Mouse (Mus musculus): ENCODE measurements around the gene Dedd2.

The Dedd2 gene

DNA sequence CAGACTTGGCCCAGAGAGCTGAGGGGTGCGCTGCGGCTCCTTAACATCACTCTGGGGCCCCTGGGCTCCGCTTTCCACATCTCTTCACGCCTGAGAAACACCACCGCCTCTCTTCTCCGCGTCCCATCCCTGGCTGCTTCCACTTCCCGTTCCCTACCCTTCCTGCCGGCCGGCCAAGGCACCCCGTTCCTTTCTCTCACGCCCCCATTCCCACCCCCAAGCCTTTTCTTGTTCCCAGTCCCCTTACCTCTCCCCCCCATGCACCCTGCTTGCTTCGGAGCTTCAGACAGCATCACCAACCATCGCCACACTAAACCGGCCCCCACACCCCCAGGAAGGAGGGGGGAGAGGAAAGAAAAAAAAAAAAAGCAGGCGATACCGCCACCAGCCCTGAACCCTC, 42.1 kb downstream of the Dedd2 start:
- no peak for DNase-seq

DNA sequence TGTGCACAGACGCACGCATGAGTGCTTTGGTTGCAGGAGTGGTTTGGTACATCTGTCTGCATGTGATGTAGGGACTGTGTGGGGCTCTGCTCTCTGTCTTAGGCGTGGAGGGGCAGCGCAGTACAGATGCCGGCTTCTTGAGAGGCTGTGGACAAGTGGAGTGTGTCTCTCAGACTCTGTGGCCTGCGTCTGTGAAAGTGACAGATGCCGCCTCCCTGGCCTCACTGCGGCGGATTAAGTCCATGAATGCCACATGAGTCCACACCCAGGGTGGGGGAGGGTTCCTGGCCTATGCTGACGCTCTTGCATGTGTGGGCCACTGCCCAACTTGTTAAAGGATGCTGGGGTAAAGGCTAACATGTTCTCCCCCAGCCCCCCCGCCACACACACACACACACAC, 46.1 kb downstream of the Dedd2 start:
- no peak for DNase-seq

DNA sequence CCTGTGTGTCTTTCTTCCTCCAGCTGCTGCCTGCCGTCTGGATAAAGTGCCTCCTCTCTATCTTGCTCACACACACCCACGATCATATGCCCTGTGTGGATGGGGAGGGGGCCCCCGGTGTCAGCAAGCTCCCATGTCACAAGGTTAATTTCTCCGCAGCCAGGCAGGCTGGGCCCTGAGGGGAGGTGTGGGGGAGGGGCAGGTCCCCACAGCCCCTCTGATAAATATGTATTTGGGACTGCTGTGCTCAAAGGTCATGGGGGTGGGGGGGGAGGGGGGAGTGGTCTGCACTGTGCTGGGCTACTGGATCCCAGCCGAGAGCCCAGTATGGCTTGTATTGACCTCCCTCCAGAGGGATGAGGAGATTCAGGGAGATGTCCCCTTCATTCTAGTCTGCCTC, 47.7 kb downstream of the Dedd2 start:
- no peak for DNase-seq

DNA sequence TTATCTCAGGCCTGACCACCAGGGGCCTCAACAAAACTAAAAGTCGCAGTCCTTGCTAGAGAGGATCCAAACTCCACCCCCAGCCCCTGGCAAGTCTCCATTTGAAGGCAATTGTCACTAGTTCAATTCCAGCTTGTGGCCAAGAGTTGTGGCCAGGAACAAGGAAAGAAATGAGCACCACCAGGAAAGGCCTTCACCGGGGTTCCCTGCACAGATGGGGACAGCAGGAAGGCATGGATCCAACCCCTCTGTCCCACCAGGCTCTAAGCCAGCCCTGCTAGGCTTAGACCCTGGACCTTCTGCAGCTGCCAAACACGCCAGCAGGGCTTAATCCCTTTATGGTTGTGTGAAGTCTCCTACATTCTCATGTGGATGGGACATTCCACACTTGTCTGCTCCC, 49.8 kb downstream of the Dedd2 start:
- no peak for DNase-seq

DNA sequence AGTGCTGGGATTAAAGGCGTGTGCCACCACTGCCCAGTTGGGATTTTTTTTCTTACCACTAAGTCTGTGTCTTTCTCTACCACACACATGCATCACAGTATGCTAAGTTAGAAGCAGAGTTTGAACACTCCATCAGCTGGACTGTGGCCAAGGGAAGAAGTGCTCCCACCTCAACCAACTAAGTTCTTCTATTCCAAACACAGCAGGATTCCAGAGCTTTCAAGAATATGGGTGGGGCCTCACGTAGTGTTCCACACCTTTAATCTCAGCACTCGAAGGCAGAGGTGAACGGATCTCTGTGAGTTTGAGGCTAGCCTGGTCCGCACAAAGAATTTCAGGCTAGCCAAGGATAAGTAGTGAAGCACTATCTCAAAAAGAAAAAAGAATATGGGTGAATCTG, 54.3 kb downstream of the Dedd2 start:
- no peak for DNase-seq

DNA sequence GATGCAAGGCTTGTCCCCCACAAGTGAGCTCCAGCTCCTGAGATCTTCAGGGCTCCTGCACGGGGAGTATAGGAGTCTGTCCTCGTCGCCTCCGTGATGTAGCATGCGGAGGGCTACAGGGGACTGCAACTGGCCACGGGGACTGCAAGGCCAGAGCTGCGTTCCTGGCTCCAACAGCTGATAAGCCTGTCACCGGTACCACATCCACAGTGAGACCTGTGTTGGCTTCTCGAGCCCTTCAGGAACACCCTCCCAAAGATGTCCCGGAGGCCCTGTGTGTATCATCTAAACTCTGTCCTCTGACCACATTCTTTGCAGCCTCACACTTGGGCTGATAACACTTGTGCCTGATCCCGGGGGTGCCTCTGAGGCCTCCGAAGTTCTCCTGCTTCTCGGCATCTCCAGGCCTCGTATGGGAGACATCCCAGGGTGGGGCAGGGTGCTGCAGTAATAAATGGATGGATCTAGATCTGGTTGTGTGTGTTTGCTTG, 64.2 kb downstream of the Dedd2 start:
- DNase-seq = no peak

DNA sequence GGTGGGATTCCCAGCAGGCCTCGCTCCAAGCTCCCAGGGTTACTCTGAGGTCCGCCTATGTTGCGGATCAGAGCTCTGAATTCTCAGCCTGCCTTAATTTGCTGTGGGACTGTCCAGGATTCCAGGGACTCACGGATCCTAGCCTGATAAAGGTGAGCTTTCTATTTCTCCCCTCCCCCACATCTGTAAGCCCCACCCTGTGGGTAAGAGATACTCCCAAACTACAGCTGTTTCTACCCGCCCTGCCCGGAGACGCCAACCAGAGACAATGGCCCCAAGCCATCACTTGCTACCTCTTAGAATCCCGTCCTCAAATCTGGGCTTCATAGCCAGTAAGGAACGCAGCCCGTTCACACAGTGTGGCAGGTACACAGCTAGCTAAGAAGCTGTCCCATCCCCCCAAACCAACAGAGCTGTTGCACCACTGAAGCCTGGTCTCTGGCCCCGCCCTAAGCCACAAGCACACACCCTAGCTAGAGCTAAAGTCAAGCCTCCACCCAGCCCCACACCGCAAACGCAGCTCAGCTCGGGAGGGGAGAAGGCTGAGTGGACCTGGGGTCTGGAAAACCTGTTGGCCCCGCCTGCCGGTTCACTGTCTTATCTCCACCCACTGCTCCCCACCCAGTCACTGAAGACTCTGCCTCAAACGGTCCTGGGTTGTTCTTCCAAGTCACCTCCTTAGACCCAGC, 64.8 kb downstream of the Dedd2 start:
- DNase-seq = no peak

DNA sequence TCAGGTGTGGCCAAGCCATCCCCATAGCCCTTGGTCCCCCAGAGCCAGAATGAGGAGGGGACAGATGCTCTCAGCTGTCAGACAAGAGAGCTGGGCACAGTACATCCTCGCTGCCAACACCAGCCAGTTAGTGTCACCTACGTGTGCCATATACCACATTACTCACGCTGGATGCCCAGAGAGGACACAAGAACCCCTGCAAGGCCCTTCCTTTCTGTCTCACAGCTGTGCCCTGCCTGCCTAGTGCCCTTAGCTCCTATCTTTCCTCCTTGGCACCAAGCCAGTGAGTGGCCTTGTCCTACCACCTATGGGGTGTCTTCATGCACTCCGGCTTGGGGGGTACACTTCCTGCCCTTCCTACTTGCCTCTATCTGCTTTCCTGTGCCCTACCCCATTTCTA, 65.8 kb downstream of the Dedd2 start:
- no peak for DNase-seq

DNA sequence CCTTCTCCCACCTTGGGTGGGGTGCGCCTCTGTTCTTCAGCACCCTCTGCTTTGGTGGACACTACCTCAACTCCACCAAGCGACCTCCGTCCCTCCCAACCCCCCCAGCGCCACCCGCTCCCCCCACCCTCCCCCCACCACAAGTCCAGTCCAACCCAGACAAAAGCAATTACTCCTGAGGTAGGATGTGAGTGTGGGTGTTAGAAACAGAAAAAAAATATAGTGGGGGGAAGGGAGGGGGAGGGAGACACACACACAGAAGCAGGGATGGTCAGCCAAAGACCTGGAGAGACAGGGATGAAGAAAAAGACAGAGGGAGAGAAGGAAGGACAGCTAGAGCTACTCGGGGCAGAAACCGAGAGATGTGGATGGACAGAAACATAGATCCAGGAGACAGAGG, 66.6 kb downstream of the Dedd2 start:
- DNase-seq = no peak

DNA sequence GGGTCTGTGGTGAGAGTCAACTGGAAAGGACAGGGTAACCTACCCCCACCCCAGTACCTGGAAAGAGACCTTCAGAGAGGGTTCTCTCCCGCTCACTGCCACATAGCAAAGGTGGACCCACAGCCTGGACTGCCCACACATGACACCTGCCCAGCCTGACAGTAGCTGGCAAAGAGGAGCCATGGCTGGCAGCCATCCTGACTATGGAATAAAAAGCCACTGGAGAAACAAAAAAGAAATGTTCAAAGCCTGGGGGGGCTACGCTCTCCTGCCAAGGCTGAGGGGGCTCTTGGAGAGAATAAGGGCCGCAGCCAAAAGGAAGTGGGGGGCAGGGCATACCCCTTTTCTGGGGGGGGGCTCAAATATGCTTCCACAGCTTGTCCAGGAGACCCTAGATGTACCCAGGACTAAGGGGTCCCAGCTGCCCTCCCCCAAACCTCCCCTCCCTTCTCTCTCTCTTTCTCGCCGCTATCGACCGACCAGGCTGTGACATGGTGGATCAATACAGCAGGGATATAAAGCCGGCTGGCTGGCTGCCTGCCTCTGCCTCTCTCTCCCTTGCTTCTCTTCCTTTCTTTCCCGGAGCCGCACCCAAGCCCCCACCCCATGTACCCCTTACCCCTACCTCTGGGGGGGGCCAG, 68.4 kb downstream of the Dedd2 start:
- no peak for DNase-seq

DNA sequence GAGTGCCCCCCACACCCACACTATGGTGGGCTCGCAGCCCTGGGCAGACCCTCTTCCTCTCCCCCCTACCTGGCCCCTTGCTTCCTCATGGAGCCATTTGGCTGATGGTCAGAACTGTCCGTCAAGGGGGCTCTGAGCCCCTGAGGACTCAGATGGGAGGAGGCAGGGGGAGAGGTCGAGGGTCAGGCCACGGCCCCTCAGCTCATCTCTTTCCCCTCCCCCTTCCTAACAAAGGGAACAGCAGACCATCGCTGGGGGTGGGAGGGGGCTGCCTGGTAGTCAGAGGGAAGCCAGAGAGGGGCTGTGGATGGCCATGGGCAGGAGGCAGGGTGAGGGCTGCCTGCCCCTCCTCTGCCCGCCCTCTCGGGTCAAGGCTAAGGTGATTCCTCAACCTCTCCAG, 69.4 kb downstream of the Dedd2 start:
- no peak for DNase-seq

DNA sequence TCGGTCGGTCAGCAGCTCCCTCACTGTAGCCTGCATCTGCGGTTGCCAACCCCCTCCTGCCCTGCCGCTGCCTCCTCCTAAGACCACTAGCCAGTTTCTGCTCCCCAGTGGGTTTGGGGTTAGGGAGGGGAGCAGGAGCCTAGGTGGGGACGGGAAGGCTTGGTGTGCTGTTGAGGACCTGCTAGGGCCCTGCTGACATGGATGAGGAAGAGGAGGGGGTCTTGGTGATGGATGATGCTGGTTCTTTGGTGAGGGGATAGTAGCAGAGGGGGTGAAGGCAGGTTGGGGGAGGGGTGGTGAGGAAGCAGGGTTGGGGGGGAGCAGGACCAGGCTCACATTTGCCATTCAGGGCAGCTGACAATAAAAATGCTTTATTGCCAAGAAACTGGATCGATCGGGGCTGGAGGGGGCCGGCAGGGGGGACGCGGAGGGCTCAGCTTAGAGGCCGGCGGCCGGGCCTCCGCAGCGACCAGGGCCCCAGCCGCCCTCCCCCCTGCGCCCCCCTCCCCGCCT, 70.2 kb downstream of the Dedd2 start:
- DNase-seq = no peak

All from kidney, adult 18-20 months (tissue).